Mouse (Mus musculus): ENCODE data around the gene S100a2.
A peak's percentile ranks its signal among the peaks of the same experiment; 100 is the strongest.

S100a2 gene

GRCm38 (mm10) chr3:90621552-90621951 lies 31.5 kb downstream of the S100a2 start:
- no peak for DNase-seq

DNA sequence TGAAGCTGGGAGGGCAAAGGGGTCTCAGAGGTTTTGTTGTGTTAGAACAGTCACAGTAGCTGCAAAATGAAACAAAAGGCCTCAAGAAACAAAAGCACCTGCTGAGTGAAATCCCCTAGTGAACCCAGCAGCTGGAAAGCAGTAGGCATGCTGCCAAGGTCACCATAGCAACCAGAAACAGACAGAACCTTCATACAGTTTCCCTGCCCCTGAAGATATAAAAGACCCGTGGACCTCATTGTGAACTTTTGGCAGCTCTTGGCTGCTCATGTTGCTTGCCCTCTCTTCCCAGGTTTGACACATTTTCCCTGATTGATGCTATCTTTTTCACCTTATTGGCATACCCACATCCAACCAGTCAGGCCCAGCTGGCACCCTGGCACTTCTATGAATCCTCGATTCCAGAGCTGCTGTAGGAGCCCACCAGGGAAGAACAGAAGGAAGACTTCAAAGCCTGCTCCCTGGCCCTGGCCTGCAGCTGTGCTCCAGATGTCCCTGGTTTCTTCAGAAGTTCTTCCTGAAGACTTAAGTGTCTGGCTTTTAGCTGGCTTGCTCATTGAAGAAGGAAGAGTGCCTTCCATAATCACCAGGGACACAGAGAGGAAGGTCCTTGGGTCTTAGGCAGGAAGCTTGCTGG lies 33.5 kb downstream of the S100a2 start:
- no peak for DNase-seq

GRCm38 (mm10) chr3:90625496-90625895 lies 35.4 kb downstream of the S100a2 start:
- no peak for DNase-seq

DNA sequence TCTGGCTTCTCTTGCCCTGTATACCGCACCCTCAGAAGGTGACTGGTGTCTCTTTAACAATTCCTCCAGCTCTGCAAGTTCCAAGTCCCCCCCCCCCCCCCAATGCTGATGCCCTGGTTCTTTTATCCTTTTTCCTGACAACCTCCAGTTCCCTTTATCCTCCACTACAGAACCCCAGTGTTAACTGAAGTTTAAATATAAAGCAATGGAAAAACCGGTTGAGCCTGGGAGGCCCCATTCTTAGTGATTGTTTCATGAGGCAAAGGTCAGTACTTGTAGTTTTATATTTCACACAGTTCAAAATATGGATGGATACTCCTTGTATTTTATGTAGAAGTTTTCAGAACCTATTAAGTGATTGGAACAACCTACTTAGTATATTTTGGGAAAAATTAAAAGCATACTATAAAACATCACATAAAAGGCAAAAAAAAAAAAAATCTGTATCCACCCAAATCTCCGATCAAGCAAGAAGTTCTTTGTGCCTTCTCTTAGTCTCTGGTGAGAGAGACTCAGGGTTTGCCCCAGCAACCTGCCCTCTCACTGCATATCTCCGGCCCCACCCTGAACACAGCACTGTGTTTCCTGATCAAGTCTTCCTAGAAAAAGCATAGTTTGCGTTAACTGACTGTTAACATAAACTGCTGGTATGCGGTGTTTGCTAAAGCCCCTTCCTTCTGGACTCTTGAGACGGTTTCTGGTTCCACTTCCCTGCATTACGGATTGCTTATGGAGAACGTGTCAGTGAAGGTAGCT lies 36.4 kb downstream of the S100a2 start:
- DNase-seq = no peak

- DNase-seq = no peak
Measured at GRCm38 (mm10) chr3:90627366-90627765, 37.3 kb downstream of the S100a2 start.

DNA sequence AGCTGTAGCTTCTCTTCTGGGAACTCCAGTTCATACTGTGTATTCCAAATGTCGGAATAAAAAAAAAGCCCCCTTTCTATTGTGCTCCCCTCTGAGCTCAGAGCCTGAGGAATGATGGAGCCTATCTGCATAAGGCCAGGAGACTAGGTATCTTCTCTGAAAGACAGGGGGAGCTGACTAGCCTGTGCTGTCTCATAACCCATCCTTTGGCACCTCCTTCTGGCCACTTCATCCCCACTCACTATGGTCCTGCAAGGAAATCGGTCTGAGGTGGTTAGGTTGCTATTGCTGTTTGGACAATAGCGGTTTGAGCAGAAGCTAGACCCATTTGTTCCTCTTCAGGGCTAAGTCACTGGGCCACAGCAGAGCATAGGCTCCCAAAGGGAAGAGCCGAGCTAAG lies 37.8 kb downstream of the S100a2 start:
- DNase-seq = no peak

GRCm38 (mm10) chr3:90629298-90629697 lies 39.3 kb downstream of the S100a2 start:
- no peak for DNase-seq

DNA sequence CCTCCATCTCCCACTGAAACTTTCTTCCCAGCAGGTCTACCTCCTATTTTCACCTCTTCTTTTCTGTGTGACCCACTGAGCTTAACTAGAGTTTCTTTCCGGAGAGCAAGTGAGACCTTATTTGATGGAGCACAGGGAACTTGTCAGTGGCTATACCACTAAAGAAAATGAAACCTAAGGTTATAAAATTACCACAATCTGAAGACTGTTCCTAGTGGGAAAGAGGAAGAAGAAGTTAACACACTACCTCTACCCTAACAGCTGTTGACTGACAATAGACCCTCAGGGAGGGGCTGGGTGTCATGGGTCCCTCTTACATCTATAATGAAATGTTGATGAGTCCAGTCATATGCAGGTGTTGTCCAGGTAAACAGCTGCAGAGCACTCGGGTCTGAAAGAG lies 41.9 kb downstream of the S100a2 start:
- DNase-seq = no peak

GRCm38 (mm10) chr3:90638511-90639275 lies 48.6 kb downstream of the S100a2 start:
- no peak for DNase-seq

DNA sequence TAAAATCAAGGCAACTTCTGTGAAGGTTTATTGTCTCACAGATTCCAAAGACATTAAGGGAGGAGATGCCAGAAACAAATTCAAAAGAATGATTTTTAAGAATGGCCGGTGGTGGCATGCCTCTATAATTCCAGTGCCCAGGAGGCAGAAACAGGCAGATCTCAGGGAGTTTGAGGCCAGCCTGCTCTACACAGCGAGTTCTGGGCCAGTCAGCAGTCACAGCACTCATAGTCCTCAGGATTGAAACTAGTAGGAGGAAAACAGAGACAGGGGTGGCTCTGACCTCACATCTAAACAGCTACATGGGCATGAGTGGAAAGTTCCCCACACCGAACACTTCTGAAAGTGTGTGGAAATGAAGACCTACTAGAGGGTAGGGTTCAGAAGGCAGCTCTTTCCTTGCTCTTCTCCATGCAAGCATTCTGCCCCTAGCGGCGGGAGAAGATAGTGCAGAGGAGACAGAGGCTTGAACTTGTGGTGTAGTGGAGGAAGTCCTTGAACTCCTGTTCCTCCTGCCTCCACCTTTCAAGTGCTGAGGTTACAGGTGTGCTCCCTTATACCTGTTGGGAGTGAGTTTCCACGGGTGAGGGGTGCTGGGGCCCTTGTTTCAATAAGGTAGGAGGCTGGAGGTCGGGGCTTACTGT lies 49.6 kb downstream of the S100a2 start:
- DNase-seq = peak in 1 of 2 experiments; percentile 6

GRCm38 (mm10) chr3:90640981-90641380 lies 50.9 kb downstream of the S100a2 start:
- no peak for DNase-seq
